Mouse (Mus musculus): ENCODE results near the gene Rbpj. TPM values are rescaled to one million over a fixed set of nuclear protein-coding genes. Genes with fewer than 3 reads are reported as not detected.

Gene Rbpj
- total RNA-seq, 2 experiments from 2014 or later: 27.5 to 35.5 TPM

- peak; percentile 97 for DNase-seq
- intact Hi-C loops (cut with DNase I): no loop called here
Measured at GRCm38 (mm10) chr5:53589172-53589960, 123.4 kb downstream of the Rbpj start.

GRCm38 (mm10) chr5:53590179-53590765, 124.3 kb downstream of the Rbpj start:
- peak; percentile 99 for DNase-seq
- intact Hi-C loops (cut with DNase I): no loop called here

GRCm38 (mm10) chr5:53590875-53591682, 125.1 kb downstream of the Rbpj start:
- peak; percentile 47 for DNase-seq
- intact Hi-C loops (cut with DNase I): no loop called here

GRCm38 (mm10) chr5:53591683-53592050, 125.7 kb downstream of the Rbpj start:
- intact Hi-C loops (cut with DNase I): no loop called here
- DNase-seq: peak; percentile 5

GRCm38 (mm10) chr5:53593080-53593688, 127.2 kb downstream of the Rbpj start:
- intact Hi-C loops (cut with DNase I): no loop called here
- DNase-seq: no peak

- intact Hi-C loops (cut with DNase I): loop anchor here (2.0 kb wide), 1 partner anchor 239 kb away; no protein-coding TSS in a partner anchor
- peak; percentile 12 for DNase-seq
Measured at GRCm38 (mm10) chr5:53594274-53594673, 128.3 kb downstream of the Rbpj start.

GRCm38 (mm10) chr5:53598510-53598909, 132.6 kb downstream of the Rbpj start:
- no peak for DNase-seq
- intact Hi-C loops (cut with DNase I): loop anchor here (5.0 kb wide), 1 partner anchor 39 kb away; no protein-coding TSS in a partner anchor

GRCm38 (mm10) chr5:53599116-53599515, 133.2 kb downstream of the Rbpj start:
- intact Hi-C loops (cut with DNase I): loop anchor here (5.0 kb wide), 1 partner anchor 38 kb away; no protein-coding TSS in a partner anchor
- DNase-seq: no peak

- intact Hi-C loops (cut with DNase I): no loop called here
Measured at GRCm38 (mm10) chr5:53602194-53602593, 136.2 kb downstream of the Rbpj start.

GRCm38 (mm10) chr5:53605450-53605849, 139.5 kb downstream of the Rbpj start:
- intact Hi-C loops (cut with DNase I): no loop called here
- no peak for DNase-seq

More at GRCm38 (mm10) chr5:53602194-53602593, 136.2 kb downstream of the Rbpj start:
- DNase-seq: no peak

GRCm38 (mm10) chr5:53607230-53607996, 141.5 kb downstream of the Rbpj start:
- DNase-seq: no peak
- intact Hi-C loops (cut with DNase I): no loop called here

- no peak for DNase-seq
- intact Hi-C loops (cut with DNase I): no loop called here
Measured at GRCm38 (mm10) chr5:53618844-53619243, 152.9 kb downstream of the Rbpj start.

GRCm38 (mm10) chr5:53632026-53632425, 166.1 kb downstream of the Rbpj start:
- no peak for DNase-seq
- intact Hi-C loops (cut with DNase I): no loop called here

- intact Hi-C loops (cut with DNase I): loop anchor here (5.0 kb wide), 2 partner anchors 39 to 289 kb away; no protein-coding TSS in a partner anchor
- no peak for DNase-seq
Measured at GRCm38 (mm10) chr5:53636795-53637194, 170.8 kb downstream of the Rbpj start.

GRCm38 (mm10) chr5:53637206-53637605, 171.3 kb downstream of the Rbpj start:
- intact Hi-C loops (cut with DNase I): loop anchor here (5.0 kb wide), 2 partner anchors 40 to 290 kb away; no protein-coding TSS in a partner anchor
- DNase-seq: no peak

- intact Hi-C loops (cut with DNase I): loop anchor here (5.0 kb wide), 2 partner anchors 41 to 291 kb away; no protein-coding TSS in a partner anchor
- no peak for DNase-seq
Measured at GRCm38 (mm10) chr5:53638647-53639046, 172.7 kb downstream of the Rbpj start.

GRCm38 (mm10) chr5:53646669-53647068, 180.7 kb downstream of the Rbpj start:
- no peak for DNase-seq
- intact Hi-C loops (cut with DNase I): no loop called here

- no peak for DNase-seq
- intact Hi-C loops (cut with DNase I): no loop called here
Measured at GRCm38 (mm10) chr5:53647358-53647757, 181.4 kb downstream of the Rbpj start.

- intact Hi-C loops (cut with DNase I): loop anchor here (2.0 kb wide), 1 partner anchor 456 kb away; no protein-coding TSS in a partner anchor
- no peak for DNase-seq
Measured at GRCm38 (mm10) chr5:53656596-53656995, 190.6 kb downstream of the Rbpj start.

- peak; percentile 18 for DNase-seq
- intact Hi-C loops (cut with DNase I): loop anchor here (2.0 kb wide), 1 partner anchor 455 kb away; no protein-coding TSS in a partner anchor
Measured at GRCm38 (mm10) chr5:53657925-53658324, 192.0 kb downstream of the Rbpj start.
